ENCODE assay signal across 8 mouse cellular contexts in genomic region chr6:39205650-39206580, GRCm38 (mm10). TPM values are rescaled to one million over a fixed set of nuclear protein-coding genes. Genes with fewer than 3 reads are reported as not detected.
A peak's percentile ranks its signal among the peaks of the same experiment; 100 is the strongest.
DNase-seq lines count a peak whose midpoint lies in the region; TF ChIP-seq lines count a peak whose summit lies in the region.

No protein-coding gene starts in this region.

- H3K9ac ChIP-seq in heart, adult 2 months (ENCODE audit: low read depth, low read length) = peak overlapping the region; percentile 100

- under 1% methylated on average over 114 of the region's 121 CpGs for WGBS in heart, adult 2 months

- peaks cover 2% of the 10 kb centered on the region; the same call in 1 of the 2 replicates for H3K36me3 ChIP-seq in heart, adult 2 months (ENCODE audit: control insufficient read depth, insufficient read depth, low read length)

- TF ChIP-seq EP300 in heart, adult 2 months (IDR thresholded peaks at IDR 0.05; ENCODE audit: insufficient read depth, low read depth, low read length) = no peak

- TF ChIP-seq CTCF in heart, adult 2 months (IDR thresholded peaks at IDR 0.05) = no peak

- H3K4me3 ChIP-seq in heart, adult 2 months = peak overlapping the region; percentile 79

- peak; percentile 38 for DNase-seq in right cerebral cortex, postnatal 14 days
- no peak for DNase-seq in right cerebral cortex, postnatal 25 days
- DNase-seq in cerebellum, adult 11-12 months = peak; percentile 59
- DNase-seq in heart, adult 2 months = no peak
- DNase-seq in kidney, postnatal 25 days = peak; percentile 28 to 67
- DNase-seq in lung, postnatal 36 days = peak; percentile 37
- peak; percentile 29 for DNase-seq in retina, postnatal 7 days (ENCODE audit: low read depth, low spot score)
- no peak for DNase-seq in layer of hippocampus, adult 9-10 months (ENCODE audit: low spot score)

- no peaks in the 10 kb centered on the region for H3K79me2 ChIP-seq in heart, adult 2 months (replicated peaks; ENCODE audit: control insufficient read depth, insufficient read depth, low read length)

- TF ChIP-seq POLR2A in heart, adult 2 months (IDR thresholded peaks at IDR 0.05; ENCODE audit: insufficient read depth, low read depth, low read length) = no peak

- intact Hi-C loops in heart, adult 2 months (cut with DNase I) = loop anchor here (1.0 to 2.0 kb wide), 4 partner anchors 51 to 138 kb away; partner anchors contain the start of gene Parp12

- H3K27me3 ChIP-seq in heart, adult 2 months (ENCODE audit: control insufficient read depth, insufficient read depth, low read length) = no peaks in the 10 kb centered on the region

- peak overlapping the region; percentile 96 for H3K27ac ChIP-seq in heart, adult 2 months

- no peaks in the 10 kb centered on the region for H3K4me1 ChIP-seq in heart, adult 2 months (ENCODE audit: control insufficient read depth, insufficient read depth, low read length)

RNA-seq across cellular contexts. Expression of gene Kdm7a, which starts 0.7 kb away (rescaled TPM):
- total RNA-seq in heart, adult 2 months (2021) = 10 to 100 TPM; 18.5 to 20.5 TPM
- 2.5 and 5.9 TPM in 2 replicates for polyA plus RNA-seq in heart, adult 2 months (2012; rRNA removed)

Comparison
In these comparisons a context has a peak if more than half of its experiments do, and no peak if none do; other contexts are left out.
1. DNase-seq: peak in right cerebral cortex, postnatal 14 days (single experiment), cerebellum, adult 11-12 months (single experiment), kidney, postnatal 25 days (2 of 2), lung, postnatal 36 days (single experiment) and retina, postnatal 7 days (single experiment); none in right cerebral cortex, postnatal 25 days (single experiment), heart, adult 2 months (0 of 2) and layer of hippocampus, adult 9-10 months (single experiment).